Mouse (Mus musculus) c-Kit-positive CD71-negative TER-119-negative erythroid progenitor cells, embryonic 14.5 days (primary cell): ENCODE results near the gene Abcd3.

Experiments used
- DNase-seq: peaks from one replicate; pipeline ENCODE4 v3.0.0-alpha.2; 2013; ENCODE audit warnings: low read depth

The Abcd3 gene

GRCm38 (mm10) chr3:121712222-121712621, 102.9 kb downstream of the Abcd3 start:
- DNase-seq = no peak

- DNase-seq = no peak
Measured at GRCm38 (mm10) chr3:121710894-121711531, 104.1 kb downstream of the Abcd3 start.
